Mouse (Mus musculus) Patski (cell line): Measurements from ENCODE around the gene Ubac2. TPM values are rescaled to one million over a fixed set of nuclear protein-coding genes. Genes with fewer than 3 reads are reported as not detected.

Experiments used
- ATAC-seq: fragments of 100-300 bp; one replicate; pipeline ENCODE4 v1.8.0; 2021
- CTCF ChIA-PET: fragments of 350-600 bp; sonication (Branson Sonifier 250); formaldehyde crosslinking; loops from one replicate; lab custom pipeline; 2022; ENCODE audit warnings: inconsistent platforms; lab: Charles Lee
- POLR2A ChIA-PET: fragments of 350-600 bp; sonication (Branson Sonifier 250); formaldehyde crosslinking; loops from one replicate; lab custom pipeline; 2022; ENCODE audit warnings: antibody characterized with exemption, inconsistent platforms; lab: Charles Lee
- DNase-seq: peaks from one replicate; pipeline ENCODE4 v3.0.0-alpha.2; 2011; ENCODE audit warnings: low read depth, low spot score
- H3K27me3 ChIP-seq: fragments of 371-371 bp; one replicate; pipeline ENCODE4 v1.5.1; 2021
- CTCF ChIP-seq: fragments of 100-300 bp; IDR thresholded peaks from one replicate; pipeline ENCODE4 v1.5.1; 2021
- in situ Hi-C: fragments of 300-500 bp; cut with MboI; formaldehyde crosslinking; loops from 3 replicates; pipeline ENCODE4 v1.11.1; 2018; ENCODE audit warnings: low pct_unique_long_range_greater_than_20kb, mixed read lengths
- polyA plus RNA-seq: library from polyadenylated mRNA; unstranded; gene quantifications from one replicate; pipeline ENCODE4 v1.2.3, GENCODE M21; 2021

Gene Ubac2
- polyA plus RNA-seq, 1 experiment from 2014 or later = 46.7 TPM

DNA sequence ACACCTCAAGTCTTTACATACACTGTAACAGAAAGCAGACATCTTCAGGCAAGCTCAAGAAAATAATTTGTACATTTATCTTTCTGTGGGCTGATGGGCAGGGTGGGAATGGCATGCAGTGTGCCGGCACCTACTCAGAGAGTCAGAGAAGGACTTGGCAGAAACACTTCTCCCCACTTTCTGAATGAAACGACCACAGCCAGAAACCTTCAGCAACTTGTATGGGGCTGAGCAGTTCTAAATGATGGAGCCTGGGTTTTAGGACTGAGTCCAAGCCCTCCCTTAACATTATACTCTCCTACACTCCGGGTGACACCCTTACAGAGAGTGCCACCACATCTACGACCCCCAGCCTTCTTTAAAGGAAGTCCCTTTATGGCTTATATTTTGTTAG is 85.5 kb downstream of the Ubac2 start:
- H3K27me3 ChIP-seq = no peaks in the 10 kb centered on the region
- ChIA-PET POLR2A (no interaction called here), CTCF (interaction anchor here (1.2 to 2.2 kb wide), 2 partner anchors 17 to 99 kb away, joined by 3 to 5 read pairs; no protein-coding TSS in a partner anchor)
- TF ChIP-seq CTCF = no peak
- ATAC-seq (peak; percentile 14), DNase-seq (no peak)
- in situ Hi-C loops = no loop called here

DNA sequence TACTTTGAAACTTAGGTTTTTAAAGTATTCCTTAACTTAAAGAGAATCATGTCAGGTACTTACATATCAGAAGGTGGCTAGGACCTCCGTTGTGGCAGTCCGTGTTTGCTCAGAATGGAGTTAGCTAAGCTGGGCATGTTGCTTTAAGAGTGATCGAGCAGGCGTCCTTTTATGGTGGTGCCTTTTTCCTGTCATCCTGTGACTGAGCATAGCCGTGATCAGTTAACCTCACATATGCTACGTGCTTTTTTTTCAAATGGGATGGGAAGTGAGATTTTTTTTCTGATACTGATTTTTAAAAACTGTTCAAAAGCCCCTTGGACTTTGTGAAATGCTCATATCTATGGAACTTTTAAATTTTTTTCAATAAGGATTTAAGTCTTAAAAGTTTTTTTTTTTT is 86.6 kb downstream of the Ubac2 start, which contains the start of gene Gpr183:
Gene Gpr183, minus strand, starts transcription at position 206 of the 400 bp plus-strand sequence.
- POLR2A ChIA-PET = no interaction called here
- CTCF ChIA-PET = interaction anchor here (1.5 to 2.2 kb wide), 2 partner anchors 16 kb away, joined by 3 to 5 read pairs; no protein-coding TSS in a partner anchor
- TF ChIP-seq CTCF = no peak
- in situ Hi-C loops = no loop called here
- no peaks in the 10 kb centered on the region for H3K27me3 ChIP-seq
- DNase-seq (no peak), ATAC-seq (no peak)

DNA sequence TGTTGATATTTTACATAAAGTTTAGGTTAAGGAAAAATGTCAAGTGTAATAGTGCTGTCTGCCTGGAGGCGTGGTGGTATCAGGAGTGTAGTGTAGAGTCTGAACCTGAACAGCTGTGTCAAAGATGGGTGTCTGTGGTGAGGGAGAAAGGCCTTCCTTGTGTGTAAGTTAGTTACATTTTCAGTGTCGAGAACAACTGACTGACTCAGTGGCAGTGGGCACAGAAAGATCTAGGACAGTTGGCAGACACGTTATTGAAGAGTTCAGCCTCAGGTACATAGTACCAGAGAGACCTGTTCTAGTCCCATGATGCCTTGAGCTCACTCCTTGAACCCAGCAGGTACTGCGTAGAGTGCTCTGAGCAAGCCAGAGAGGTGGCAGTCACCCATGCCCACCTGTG is 87.0 kb downstream of the Ubac2 start:
- no peaks in the 10 kb centered on the region for H3K27me3 ChIP-seq
- in situ Hi-C loops = no loop called here
- ATAC-seq (no peak), DNase-seq (no peak)
- ChIA-PET CTCF (interaction anchor here (1.5 kb wide), 1 partner anchor 16 kb away, joined by 3 read pairs; no protein-coding TSS in a partner anchor), POLR2A (no interaction called here)
- TF ChIP-seq CTCF = no peak

DNA sequence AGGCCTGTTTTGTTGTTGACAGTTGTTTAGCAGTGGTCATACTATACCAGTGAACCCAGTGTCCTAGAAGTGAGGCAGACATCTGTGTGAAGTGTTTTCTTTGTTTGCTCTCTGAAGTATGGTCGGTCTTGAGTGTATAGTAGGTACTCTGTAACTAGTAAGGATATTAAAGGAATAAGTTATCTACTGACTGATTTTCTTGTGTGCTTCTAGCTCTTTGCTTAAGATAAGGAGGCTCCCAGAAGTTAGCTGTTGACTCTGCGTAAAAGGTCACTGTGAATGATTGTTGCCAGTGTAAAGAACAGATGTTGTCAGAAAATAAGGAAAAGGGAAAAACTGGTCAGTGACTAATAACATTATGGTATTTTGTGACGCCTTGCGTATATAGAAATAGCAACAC is 88.7 kb downstream of the Ubac2 start:
- POLR2A ChIA-PET = interaction anchor here (1.8 kb wide), 1 partner anchor 9 kb away, joined by 5 read pairs; no protein-coding TSS in a partner anchor

DNA sequence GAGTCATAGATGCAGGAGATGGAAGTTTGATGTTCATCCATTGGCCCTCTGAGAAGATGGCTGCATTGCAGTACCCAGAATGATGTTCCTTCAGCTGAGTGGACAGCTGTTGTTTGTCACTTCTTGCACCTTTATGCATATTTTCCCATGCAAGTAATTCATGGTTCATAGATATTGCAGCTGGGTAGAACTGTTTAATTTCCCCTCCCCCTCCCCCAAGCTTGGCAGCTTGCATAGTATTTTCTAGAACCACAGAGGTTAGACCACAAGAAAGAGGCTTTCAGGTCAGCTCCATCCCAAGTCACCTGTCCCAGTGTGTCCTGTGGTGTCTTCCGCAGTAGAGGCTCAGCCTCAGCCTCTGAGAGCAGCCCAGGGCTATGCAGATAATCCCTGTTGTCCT is 92.0 kb downstream of the Ubac2 start:
- ChIA-PET CTCF (no interaction called here), POLR2A (no interaction called here)
- H3K27me3 ChIP-seq = no peaks in the 10 kb centered on the region
- DNase-seq = no peak
- no peak for TF ChIP-seq CTCF
- no peak for ATAC-seq
- in situ Hi-C loops = no loop called here

More for the DNA sequence above, 88.7 kb downstream of the Ubac2 start:
- no peak for DNase-seq
- CTCF ChIA-PET = no interaction called here
- H3K27me3 ChIP-seq = no peaks in the 10 kb centered on the region
- in situ Hi-C loops = no loop called here
- no peak for TF ChIP-seq CTCF
- no peak for ATAC-seq

DNA sequence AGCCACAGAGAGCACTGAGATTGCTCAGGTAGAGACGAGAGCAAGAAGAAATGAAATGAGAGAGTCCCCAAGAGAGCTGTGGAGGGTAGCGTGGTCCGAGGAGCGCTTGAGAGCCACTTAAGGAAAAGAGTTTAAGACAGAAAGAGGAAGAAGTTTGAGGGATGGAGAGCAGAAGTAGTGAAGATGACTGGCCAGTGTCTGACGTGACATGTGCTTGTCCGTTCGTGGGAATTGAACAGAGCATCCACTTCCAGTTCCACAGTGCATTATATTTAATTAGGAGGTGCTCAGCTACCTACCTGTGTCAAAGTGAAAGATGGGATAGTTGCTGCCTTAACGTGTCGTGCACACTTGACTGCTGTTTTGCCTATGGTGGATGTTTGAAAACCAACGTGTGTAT is 94.7 kb downstream of the Ubac2 start:
- DNase-seq = no peak
- ChIA-PET POLR2A (no interaction called here), CTCF (no interaction called here)
- no peaks in the 10 kb centered on the region for H3K27me3 ChIP-seq
- no peak for ATAC-seq
- TF ChIP-seq CTCF = no peak
- in situ Hi-C loops = no loop called here

DNA sequence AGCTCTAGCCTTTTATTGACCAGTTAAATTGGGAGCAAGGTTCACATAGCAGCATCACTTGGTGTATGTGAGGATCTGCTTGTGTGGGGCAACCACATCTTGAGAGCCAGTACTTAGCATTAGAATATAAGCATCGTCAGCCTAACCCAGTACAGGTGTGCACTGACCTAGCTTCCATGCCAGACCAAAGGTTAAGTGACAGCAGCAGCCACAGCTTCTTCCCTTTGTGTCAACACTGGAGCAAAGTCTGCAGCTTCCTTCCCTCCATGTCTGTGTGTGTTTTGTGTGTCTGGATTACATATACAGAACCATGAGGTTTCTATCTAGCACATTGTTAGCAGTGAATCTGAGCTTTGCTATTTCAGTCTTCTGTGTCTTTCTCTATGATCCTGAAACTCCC is 103.1 kb downstream of the Ubac2 start:
- ChIA-PET CTCF (interaction anchor here (1.2 to 1.8 kb wide), 2 partner anchors 16 to 18 kb away, joined by 3 to 5 read pairs; partner anchors contain the start of gene Gpr183), POLR2A (no interaction called here)
- no peaks in the 10 kb centered on the region for H3K27me3 ChIP-seq
- DNase-seq (no peak), ATAC-seq (no peak)
- in situ Hi-C loops = no loop called here
- TF ChIP-seq CTCF = no peak

DNA sequence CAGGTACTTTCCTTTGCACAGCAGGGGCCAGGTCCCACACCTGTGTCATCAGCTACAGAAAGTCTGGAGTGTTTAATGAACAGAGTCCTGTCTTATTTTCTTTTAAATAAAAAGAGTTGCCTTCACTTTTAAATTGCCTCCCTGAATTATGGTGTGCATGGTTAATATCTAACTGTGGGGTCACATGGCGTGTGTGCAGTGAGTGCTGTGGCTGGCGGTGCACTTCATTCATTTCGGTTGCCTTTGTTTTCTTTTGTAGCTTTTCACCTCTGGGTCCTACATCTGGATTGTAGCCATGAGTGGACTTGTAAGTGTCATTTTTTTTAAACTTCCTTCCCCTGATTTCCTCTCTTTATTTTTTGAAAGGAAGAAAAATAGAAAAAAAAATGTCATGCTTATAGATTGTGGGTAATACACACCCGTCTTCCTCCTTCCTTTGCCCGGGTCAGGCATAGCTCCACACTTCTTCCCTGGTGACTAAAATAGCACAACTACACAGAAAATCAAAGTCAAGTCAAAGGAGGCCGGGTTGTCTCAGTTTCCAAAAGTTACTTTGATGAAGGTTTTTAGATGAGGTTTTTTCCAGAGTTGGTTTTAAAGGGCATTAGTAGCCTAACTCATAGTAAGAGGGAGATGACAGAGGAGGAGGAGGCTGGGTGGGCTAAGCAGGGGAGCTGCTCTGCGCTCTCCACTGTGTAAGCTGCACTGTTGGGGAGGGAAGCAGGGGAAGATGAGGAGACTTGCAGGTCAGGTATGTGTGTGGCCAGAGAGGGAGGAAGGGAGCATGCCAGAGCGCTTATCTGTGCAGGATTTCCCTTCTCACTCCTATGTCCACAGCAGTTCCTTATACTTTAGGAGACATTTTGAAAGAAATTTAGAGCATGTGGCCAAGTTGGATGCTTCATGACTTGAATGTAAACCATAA is 104.9 kb downstream of the Ubac2 start:
- peak; percentile 56 for ATAC-seq
- in situ Hi-C loops = no loop called here
- TF ChIP-seq CTCF = no peak
- no peaks in the 10 kb centered on the region for H3K27me3 ChIP-seq
- ChIA-PET POLR2A (no interaction called here), CTCF (interaction anchor here (1.0 to 1.2 kb wide), 2 partner anchors 34 to 55 kb away, joined by 3 read pairs; no protein-coding TSS in a partner anchor)
- DNase-seq = no peak

DNA sequence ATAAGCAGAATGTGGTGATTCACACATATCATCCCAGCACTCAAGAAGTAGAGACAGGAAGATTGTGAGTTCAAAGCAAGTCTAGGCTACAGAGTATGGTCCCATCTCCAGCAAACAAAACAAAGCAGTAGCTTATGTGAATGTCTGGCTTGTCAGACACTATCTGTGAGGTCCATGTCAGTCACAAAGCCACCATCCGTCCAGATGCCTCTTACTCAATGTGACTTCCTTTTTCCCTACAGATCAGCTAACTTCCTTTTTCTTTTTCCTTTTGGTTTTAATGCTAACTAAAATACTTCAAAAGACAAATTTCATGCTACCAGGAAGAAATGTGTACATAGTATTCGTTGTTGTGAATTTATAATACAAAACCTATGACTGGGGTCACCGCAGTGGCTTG is 107.1 kb downstream of the Ubac2 start:
- CTCF ChIA-PET = no interaction called here

DNA sequence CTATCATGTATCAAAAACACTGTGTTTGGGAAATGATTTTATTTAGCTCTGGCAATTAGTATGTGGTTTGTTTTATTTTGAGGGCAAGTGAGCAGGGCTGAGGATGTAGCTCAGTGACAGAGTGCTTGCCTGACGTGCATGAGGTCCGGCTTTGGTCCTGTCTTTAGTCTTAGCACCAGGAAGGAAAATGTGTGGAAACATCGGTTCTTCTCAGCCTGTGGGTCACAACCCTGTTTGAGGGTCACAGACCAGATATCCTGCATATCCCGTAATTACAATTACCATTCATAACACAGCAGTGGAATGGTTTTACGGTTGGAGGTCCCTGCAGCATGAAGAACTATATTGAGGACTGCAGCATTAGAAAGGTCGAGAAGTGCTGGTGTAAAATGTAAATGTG is 107.6 kb downstream of the Ubac2 start:
- ChIA-PET CTCF (no interaction called here), POLR2A (no interaction called here)
- DNase-seq = no peak
- no peak for TF ChIP-seq CTCF
- in situ Hi-C loops = no loop called here
- H3K27me3 ChIP-seq = no peaks in the 10 kb centered on the region
- ATAC-seq = no peak

More for the DNA sequence above, 107.1 kb downstream of the Ubac2 start:
- POLR2A ChIA-PET = no interaction called here
- DNase-seq (no peak), ATAC-seq (no peak)
- TF ChIP-seq CTCF = no peak
- no peaks in the 10 kb centered on the region for H3K27me3 ChIP-seq
- in situ Hi-C loops = no loop called here

DNA sequence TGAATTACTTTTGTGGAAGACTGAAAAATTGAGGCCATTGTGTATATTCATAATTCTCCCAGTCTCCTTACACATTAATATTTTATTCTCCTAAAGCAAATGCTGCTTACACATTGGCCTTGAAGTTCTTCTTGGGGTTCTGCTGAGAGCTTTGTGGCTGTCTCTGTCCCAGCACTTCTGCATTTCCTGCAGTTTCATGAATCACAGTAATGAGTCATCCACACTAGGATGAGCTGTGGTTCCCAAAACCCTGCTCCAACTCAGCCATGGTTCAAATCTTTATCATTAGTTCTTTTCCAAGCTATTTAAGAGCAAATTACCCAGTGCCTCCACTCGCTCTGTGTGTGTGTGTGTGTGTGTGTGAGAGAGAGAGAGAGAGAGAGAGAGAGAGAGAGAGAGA is 108.9 kb downstream of the Ubac2 start:
- in situ Hi-C loops = no loop called here
- TF ChIP-seq CTCF = no peak
- POLR2A ChIA-PET = interaction anchor here (0.7 kb wide), 1 partner anchor 29 kb away, joined by 4 read pairs; no protein-coding TSS in a partner anchor
- ATAC-seq = no peak
- CTCF ChIA-PET = interaction anchor here (0.6 to 1.1 kb wide), 2 partner anchors 26 to 36 kb away, joined by 3 to 5 read pairs; no protein-coding TSS in a partner anchor
- no peak for DNase-seq
- no peaks in the 10 kb centered on the region for H3K27me3 ChIP-seq
